Mouse (Mus musculus) heart, embryonic 15.5 days (tissue): ENCODE data around the gene Luzp2. TPM values are rescaled to one million over a fixed set of nuclear protein-coding genes. Genes with fewer than 3 reads are reported as not detected.
"Not testable (repeated sequence)": the region's sequence is repeated elsewhere in the genome, so short reads cannot be mapped to it uniquely, and the experiment has no call there.

ENCODE experiments used
- ATAC-seq: fragments of 200-750 bp; cut with Nextera tagmentation; replicated peaks from 2 replicates; pipeline ENCODE4 v1.8.0; 2017; ENCODE audit warnings: low read depth, moderate TSS enrichment; ENCODE audit not compliant: insufficient number of reproducible peaks, insufficient read depth, low FRiP score
- H3K27ac ChIP-seq: fragments of 300-500 bp; sonication (generic); 2 replicates; pipeline ENCODE4 v1.5.1; 2015; ENCODE audit warnings: mild to moderate bottlenecking, inconsistent platforms
- H3K27me3 ChIP-seq: fragments of 300-500 bp; sonication (generic); 2 replicates; pipeline ENCODE4 v1.6.1; 2015; ENCODE audit warnings: inconsistent platforms
- H3K36me3 ChIP-seq: fragments of 300-500 bp; sonication (generic); 2 replicates; pipeline ENCODE4 v1.6.1; 2015; ENCODE audit warnings: mild to moderate bottlenecking, inconsistent platforms
- H3K4me1 ChIP-seq: fragments of 300-500 bp; sonication (generic); replicated peaks from 2 replicates; pipeline ENCODE4 v1.6.1; 2015; ENCODE audit warnings: inconsistent platforms
- H3K4me2 ChIP-seq: fragments of 300-500 bp; sonication (generic); 2 replicates; pipeline ENCODE4 v1.6.1; 2015; ENCODE audit warnings: inconsistent platforms, mild to moderate bottlenecking, moderate library complexity
- H3K4me3 ChIP-seq: fragments of 300-500 bp; sonication (generic); 2 replicates; pipeline ENCODE4 v1.5.1; 2015; ENCODE audit warnings: mild to moderate bottlenecking, inconsistent platforms
- H3K9ac ChIP-seq: fragments of 300-500 bp; sonication (generic); 2 replicates; pipeline ENCODE4 v1.6.1; 2015; ENCODE audit warnings: mild to moderate bottlenecking, inconsistent platforms
- H3K9me3 ChIP-seq: fragments of 300-500 bp; sonication (generic); replicated peaks from 2 replicates; pipeline ENCODE4 v1.6.1; 2016; ENCODE audit warnings: inconsistent platforms
- WGBS: fragments of 180-500 bp; shearing (Covaris S2); methylation state at CpG from one replicate; pipeline ENCODE4 v1.1.7; 2015; ENCODE audit warnings: mixed read lengths; 5-methylcytosine and 5-hydroxymethylcytosine counted together
- polyA plus RNA-seq: library from polyadenylated mRNA; unstranded; fragments of >200 nt; fragmentation: Nextera tagmentation; extraction: Ambion mirVana; gene quantifications from 2 replicates; pipeline ENCODE4 v1.2.1, GENCODE M21; 2015

The Luzp2 gene
- polyA plus RNA-seq, 1 experiment from 2014 or later = 0.43 TPM

- H3K4me1 ChIP-seq = no peaks in the 10 kb centered on the region
- 64% methylated on average over 4 of the region's 4 CpGs for WGBS
- no peak overlapping the region for H3K4me3 ChIP-seq
- no peak for ATAC-seq
- H3K9me3 ChIP-seq = no peaks in the 10 kb centered on the region
- H3K4me2 ChIP-seq = no peak overlapping the region
- no peak overlapping the region for H3K27ac ChIP-seq
- H3K36me3 ChIP-seq = no peaks in the 10 kb centered on the region
- no peaks in the 10 kb centered on the region for H3K27me3 ChIP-seq
- no peak overlapping the region for H3K9ac ChIP-seq
Observed at GRCm38 (mm10) chr7:55009173-55009771, 174.0 kb downstream of the Luzp2 start.

- H3K36me3 ChIP-seq, H3K9me3 ChIP-seq: not testable (repeated sequence)
Observed at GRCm38 (mm10) chr7:55133850-55134249, 298.6 kb downstream of the Luzp2 start.

GRCm38 (mm10) chr7:55188927-55189326, 353.6 kb downstream of the Luzp2 start:
- H3K27ac ChIP-seq = no peak overlapping the region
- H3K27me3 ChIP-seq = no peaks in the 10 kb centered on the region
- no peak for ATAC-seq
- H3K4me2 ChIP-seq = no peak overlapping the region
- no peak overlapping the region for H3K4me3 ChIP-seq
- H3K4me1 ChIP-seq = no peaks in the 10 kb centered on the region
- no peaks in the 10 kb centered on the region for H3K9me3 ChIP-seq
- no peak overlapping the region for H3K9ac ChIP-seq
- H3K36me3 ChIP-seq = no peaks in the 10 kb centered on the region
- WGBS = 83% methylated on average over 10 of the region's 10 CpGs

More at GRCm38 (mm10) chr7:55133850-55134249, 298.6 kb downstream of the Luzp2 start:
- not testable (repeated sequence) for H3K4me1 ChIP-seq, H3K9ac ChIP-seq, ATAC-seq, H3K4me2 ChIP-seq, H3K27ac ChIP-seq, H3K27me3 ChIP-seq, H3K4me3 ChIP-seq
- 76% methylated on average over 1 of the region's 2 CpGs for WGBS

- Histone ChIP-seq H3K27me3 (no peaks in the 10 kb centered on the region), H3K4me1 (no peaks in the 10 kb centered on the region), H3K4me2 (no peak overlapping the region), H3K9ac (no peak overlapping the region), H3K4me3 (no peak overlapping the region), H3K36me3 (no peaks in the 10 kb centered on the region), H3K9me3 (no peaks in the 10 kb centered on the region), H3K27ac (no peak overlapping the region)
- 76% methylated on average over 2 of the region's 2 CpGs for WGBS
- no peak for ATAC-seq
Observed at GRCm38 (mm10) chr7:55189496-55189895, 354.2 kb downstream of the Luzp2 start.

- no peaks in the 10 kb centered on the region for H3K4me1 ChIP-seq
- H3K4me2 ChIP-seq = no peak overlapping the region
- WGBS = 64% methylated on average over 3 of the region's 3 CpGs
- H3K9me3 ChIP-seq = no peaks in the 10 kb centered on the region
- no peak for ATAC-seq
- no peaks in the 10 kb centered on the region for H3K36me3 ChIP-seq
- no peak overlapping the region for H3K4me3 ChIP-seq
- H3K27ac ChIP-seq = no peak overlapping the region
- no peak overlapping the region for H3K9ac ChIP-seq
- H3K27me3 ChIP-seq = no peaks in the 10 kb centered on the region
Observed at GRCm38 (mm10) chr7:55190655-55191054, 355.4 kb downstream of the Luzp2 start.

- H3K36me3 ChIP-seq = no peaks in the 10 kb centered on the region
- no peak for ATAC-seq
- H3K9ac ChIP-seq = no peak overlapping the region
- no peak overlapping the region for H3K27ac ChIP-seq
- H3K4me2 ChIP-seq = no peak overlapping the region
- WGBS = 63% methylated on average over 2 of the region's 2 CpGs
- H3K9me3 ChIP-seq = no peaks in the 10 kb centered on the region
- no peaks in the 10 kb centered on the region for H3K27me3 ChIP-seq
- no peaks in the 10 kb centered on the region for H3K4me1 ChIP-seq
- no peak overlapping the region for H3K4me3 ChIP-seq
Observed at GRCm38 (mm10) chr7:55198806-55199205, 363.5 kb downstream of the Luzp2 start.

- no peak overlapping the region for H3K4me2 ChIP-seq
- 70% methylated on average over 2 of the region's 2 CpGs for WGBS
- no peak overlapping the region for H3K4me3 ChIP-seq
- no peaks in the 10 kb centered on the region for H3K9me3 ChIP-seq
- no peak overlapping the region for H3K9ac ChIP-seq
- ATAC-seq = no peak
- H3K27ac ChIP-seq = no peak overlapping the region
- H3K36me3 ChIP-seq = no peaks in the 10 kb centered on the region
- no peaks in the 10 kb centered on the region for H3K27me3 ChIP-seq
- no peaks in the 10 kb centered on the region for H3K4me1 ChIP-seq
Observed at GRCm38 (mm10) chr7:55222997-55223396, 387.7 kb downstream of the Luzp2 start.

GRCm38 (mm10) chr7:55229407-55229806, 394.1 kb downstream of the Luzp2 start:
- Histone ChIP-seq H3K9me3 (no peaks in the 10 kb centered on the region), H3K4me2 (no peak overlapping the region), H3K27ac (no peak overlapping the region), H3K4me3 (no peak overlapping the region), H3K4me1 (no peaks in the 10 kb centered on the region), H3K27me3 (no peaks in the 10 kb centered on the region), H3K36me3 (no peaks in the 10 kb centered on the region), H3K9ac (no peak overlapping the region)
- no peak for ATAC-seq
